Mouse (Mus musculus) right cerebral cortex, postnatal 10 days (tissue): ENCODE measurements at regions not wholly inside any gene's neighbourhood (a gene's known extent, or its start where the extent isn't known, plus 50 kb on each side); places are given as distances from the start of the nearest gene placed in this dataset.
A peak's percentile ranks its signal among the peaks of the same experiment; 100 is the strongest.

Source experiments
- DNase-seq, 2 experiments: peaks; one replicate each; pipeline ENCODE4 v3.0.0; 2021; ENCODE audit warnings: low spot score in 2 of 2

- peak; percentile 15 to 21 for DNase-seq
These were observed 608.7 kb upstream of the Cypt1 start for GRCm38 (mm10) chrX:15913795-15914500.
